Mouse (Mus musculus) liver (tissue): ENCODE measurements around the gene Nipsnap3b.
A peak's percentile ranks its signal among the peaks of the same experiment; 100 is the strongest.

ENCODE experiments used
- DNase-seq: peaks from one replicate; pipeline ENCODE4 v3.0.0-alpha.2; 2020; ENCODE audit warnings: mixed read lengths

The Nipsnap3b gene

DNA sequence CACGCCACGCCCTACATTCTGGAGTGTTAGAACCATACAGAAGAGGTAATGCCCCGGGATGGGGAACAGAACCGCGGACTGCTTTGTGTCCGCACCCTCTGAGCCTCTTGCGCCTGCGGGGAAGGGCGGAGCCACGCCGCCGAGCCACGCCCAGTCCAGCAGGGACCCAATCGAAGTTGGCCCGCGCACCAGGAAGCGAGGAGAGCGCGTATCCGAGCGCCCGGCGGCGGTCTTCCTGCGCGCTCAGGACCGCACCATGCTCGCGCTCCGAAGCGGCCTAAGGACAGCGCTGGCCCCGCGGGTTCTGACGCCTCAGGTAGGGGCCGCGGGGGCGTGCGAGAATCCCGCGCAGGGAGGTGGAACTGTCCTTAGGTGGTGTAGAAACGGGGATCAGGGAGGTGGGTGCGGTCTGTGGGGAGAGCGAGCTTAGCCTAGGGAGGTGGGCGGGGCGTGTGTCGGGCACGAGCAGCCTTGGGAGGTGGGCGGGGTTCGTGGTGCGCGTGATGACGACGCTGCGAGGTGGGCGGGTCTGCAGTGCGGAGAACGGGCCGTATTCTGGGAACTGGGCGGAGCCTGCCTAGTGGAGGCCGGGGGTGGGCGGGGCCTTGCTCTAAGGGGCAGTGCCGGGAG, at the start of gene Nipsnap3b:
Gene Nipsnap3b (plus strand): TSS at position 149 of the 630 bp plus-strand sequence.
- DNase-seq: peak; percentile 98

- DNase-seq: no peak
These were observed 47.4 kb upstream of the Nipsnap3b start, which contains the start of gene Olfr270 for GRCm38 (mm10) chr4:52964247-52964646. Olfr270 (plus strand) TSS chr4:52964547.

DNA sequence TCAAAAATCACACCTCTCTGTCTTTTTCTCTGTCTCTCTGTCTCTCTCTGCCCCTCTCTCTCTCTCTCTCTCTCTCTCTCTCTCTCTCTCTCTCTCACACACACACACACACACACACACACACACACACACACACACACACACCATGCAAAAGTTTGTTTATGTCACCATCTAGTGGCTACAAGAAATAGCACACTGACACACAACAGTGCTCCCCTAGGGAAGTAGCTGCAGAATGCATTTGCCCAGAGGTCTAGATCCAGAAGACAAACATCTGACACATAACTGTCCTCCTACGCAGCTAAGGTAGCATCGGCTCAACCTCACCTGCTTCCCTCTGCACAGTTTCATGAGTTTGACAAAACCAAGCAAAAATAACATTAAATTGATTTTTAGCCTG, 26.5 kb upstream of the Nipsnap3b start:
- DNase-seq: no peak

GRCm38 (mm10) chr4:52986266-52986665, 25.4 kb upstream of the Nipsnap3b start:
- no peak for DNase-seq

DNA sequence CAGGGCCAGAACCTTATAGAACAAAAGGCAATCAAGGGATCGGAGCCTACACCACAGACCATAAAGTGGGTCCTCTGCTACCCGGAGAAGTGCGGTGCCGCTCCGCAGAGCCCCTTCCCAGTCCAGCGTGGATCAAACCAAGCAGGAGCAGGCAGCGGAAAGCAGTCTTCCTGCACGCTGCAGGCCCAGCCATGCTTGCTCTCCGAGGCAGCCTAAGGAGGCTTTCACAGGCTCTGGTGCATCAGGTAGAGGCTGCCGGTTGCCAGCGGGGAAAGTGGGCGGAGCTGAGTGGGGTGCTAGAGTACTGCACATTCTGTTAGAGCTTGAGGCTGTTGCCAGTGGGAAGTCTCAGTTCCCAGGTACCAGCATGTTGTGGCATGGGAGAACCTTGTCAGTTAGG, 22.4 kb upstream of the Nipsnap3b start, which contains the start of gene Nipsnap3a:
Gene Nipsnap3a (plus strand): TSS at position 25 of the 400 bp plus-strand sequence.
- DNase-seq: peak; percentile 10

GRCm38 (mm10) chr4:52999449-52999848, 12.2 kb upstream of the Nipsnap3b start:
- no peak for DNase-seq

GRCm38 (mm10) chr4:53000154-53000553, 11.5 kb upstream of the Nipsnap3b start:
- no peak for DNase-seq

DNA sequence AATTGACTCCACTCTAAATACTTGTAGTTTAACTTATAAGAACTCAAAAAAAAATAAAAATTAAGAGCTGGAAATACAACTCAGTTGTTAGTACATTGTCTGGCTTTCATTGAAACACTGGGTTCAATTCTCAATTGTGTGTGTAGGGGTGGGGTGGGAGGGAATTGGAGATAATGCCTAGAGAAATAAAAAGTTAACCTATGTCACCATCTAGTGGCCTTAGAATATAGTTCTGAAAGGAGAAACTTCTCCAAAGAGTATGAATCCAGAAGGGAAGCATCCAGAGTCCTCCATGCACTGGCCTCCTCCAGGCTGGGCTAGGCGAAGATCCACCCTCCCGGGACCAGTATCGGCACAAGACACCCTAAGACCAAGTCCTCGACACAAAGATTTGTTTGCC, 2.5 kb upstream of the Nipsnap3b start:
- DNase-seq: no peak

DNA sequence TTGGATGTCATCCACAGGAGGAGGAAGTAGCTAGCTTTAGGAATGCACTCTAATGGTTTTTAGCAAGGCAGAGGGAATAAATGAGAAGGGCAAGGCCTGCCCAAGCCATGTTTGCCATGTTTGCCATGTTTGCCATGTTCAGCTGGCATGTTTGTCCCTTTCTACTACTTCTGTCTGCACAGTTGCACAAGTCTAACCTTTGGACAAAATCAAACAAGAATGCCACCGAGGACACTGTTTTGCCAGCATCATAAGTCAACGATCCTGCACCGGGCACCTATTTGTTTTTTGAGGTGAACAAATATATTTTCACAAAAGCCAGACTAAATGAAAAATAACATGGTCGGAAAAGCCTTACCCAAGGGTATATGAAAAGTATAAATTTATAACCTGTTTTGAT, 1.8 kb upstream of the Nipsnap3b start:
- no peak for DNase-seq

GRCm38 (mm10) chr4:53014421-53014820, 2.7 kb downstream of the Nipsnap3b start:
- DNase-seq: no peak

- no peak for DNase-seq
These were observed 3.3 kb downstream of the Nipsnap3b start for GRCm38 (mm10) chr4:53015024-53015423.

DNA sequence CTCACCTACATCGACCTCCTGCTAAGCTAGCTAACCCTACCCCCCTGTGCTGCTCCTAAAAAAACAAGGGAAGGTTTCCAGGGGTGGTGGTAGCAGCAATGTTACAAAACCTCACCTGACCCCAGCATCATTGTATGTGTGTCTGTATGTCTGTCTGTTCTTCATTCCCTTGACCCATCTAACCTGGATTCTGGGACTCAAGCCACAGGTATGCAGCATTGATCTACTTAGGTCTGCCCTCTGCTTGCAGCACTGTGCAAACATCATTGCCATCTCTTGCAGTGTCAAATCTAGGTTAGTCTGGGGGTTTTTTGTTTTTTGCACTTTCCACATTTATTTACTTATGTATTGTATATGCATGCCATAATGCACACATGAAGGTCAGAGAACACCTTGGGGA, 6.7 kb downstream of the Nipsnap3b start:
- no peak for DNase-seq

DNA sequence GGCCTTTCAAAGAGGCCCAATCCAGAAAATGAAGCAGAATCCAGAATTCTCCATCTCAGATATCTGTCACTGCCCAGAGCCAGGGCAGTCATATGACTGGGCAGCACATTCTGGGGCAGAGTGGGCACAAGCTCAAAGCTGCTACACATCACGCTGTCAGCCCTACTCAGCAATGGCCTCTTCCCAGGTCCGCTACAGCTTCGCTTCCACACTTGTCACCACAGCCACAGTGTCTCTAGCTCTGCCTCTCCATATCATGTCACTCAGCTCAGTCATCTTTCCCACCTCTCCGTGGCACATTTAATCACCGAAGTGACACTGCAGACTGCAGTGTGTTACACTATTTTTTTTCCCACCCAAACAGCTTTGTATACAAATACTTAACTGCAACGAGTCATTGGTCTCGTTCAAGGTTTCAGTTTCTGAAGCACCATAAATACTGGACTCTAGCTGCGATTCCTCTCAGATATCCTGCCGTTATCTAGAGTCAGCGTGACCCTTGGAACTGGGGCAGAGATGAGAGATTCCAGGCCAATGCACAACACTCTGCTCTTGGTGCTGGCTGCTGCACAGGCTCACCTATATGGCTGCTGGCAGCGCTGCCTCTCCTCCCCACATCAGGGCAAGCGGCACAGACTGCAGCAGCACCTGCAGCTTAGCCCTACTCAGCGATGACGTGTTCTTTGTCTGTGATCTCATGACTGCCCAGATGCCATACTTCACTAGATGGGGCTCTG, 11.7 kb downstream of the Nipsnap3b start:
- DNase-seq: peak; percentile 22

GRCm38 (mm10) chr4:53024397-53024796, 12.7 kb downstream of the Nipsnap3b start:
- no peak for DNase-seq

- DNase-seq: no peak
These were observed 16.1 kb downstream of the Nipsnap3b start for GRCm38 (mm10) chr4:53027811-53028210.

GRCm38 (mm10) chr4:53030326-53030948, 18.8 kb downstream of the Nipsnap3b start:
- DNase-seq: no peak

GRCm38 (mm10) chr4:53043819-53044218, 32.1 kb downstream of the Nipsnap3b start:
- DNase-seq: no peak

- no peak for DNase-seq
These were observed 34.1 kb downstream of the Nipsnap3b start for GRCm38 (mm10) chr4:53045807-53046206.

DNA sequence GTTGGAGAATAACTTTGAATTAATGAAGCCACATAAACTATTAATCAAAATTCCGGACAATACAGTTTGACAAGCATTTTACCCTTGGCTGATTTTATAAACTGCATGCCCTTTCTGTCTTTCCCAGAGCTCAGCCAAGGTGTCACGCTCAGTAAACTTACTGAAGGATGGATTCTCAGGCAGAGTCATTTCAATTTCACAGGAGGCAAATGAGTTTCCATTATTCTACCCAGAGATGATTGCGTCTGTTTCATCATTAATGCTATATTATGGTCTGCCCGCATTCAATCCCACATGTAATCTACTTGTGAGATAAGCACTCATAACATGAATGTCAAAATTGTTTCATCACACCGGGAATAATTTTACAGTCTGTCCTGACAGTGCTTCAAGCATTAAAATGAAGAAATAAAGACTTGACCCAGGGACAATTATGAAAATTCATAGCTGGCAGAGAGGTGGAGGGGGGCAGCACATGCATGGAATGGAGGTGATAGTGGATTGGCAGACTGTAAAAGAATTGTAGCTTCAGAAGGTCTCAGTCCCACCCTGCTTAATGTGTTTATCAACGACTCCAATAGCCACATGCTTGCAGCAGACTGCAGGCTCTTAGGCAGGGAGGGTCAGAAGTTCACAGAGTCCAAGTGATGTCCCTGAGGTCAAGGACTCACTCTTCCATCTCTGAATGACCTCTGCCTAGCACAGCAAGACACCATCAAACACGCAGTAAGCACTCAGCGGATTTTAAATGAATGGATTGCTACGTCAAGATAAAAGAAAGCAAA, 34.8 kb downstream of the Nipsnap3b start:
- DNase-seq: no peak

DNA sequence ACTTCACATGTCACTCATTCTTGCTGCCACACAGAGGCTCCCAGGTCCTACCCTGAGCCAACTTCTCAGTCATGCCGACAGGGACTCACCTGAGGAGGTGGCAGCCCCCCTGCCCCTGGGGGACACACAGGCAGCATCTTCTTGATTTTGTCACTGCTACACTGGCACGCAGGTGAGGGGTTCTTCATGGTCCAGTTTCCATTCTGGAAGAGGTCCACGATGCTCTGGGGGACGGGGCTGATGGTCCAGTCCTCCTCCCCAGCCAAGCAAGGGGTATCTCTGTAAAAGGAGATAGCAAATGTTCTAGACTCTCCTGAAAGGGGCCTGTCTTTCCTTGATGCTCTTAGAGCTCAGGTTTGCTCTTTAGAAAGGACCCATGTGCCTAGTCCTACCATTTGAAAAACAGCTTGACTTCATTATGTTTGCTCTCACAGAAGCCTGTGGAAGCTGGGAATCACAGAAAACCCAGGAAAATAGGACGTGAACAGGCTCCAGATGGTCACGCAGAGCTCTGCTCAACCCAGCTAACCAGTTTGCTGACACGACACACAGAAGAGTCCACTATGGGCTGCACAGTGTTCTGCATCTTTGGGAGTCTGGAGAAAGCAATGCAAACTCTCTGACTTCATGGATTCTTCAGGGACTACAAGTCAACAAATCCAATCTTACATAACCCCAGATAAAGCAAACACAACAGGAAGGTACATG, 50.8 kb downstream of the Nipsnap3b start:
- DNase-seq: no peak
